Mouse (Mus musculus) c-Kit-positive CD71-negative TER-119-negative erythroid progenitor cells, embryonic 14.5 days (primary cell): Measurements from ENCODE around the gene Dcaf4.

Source experiments
- DNase-seq: peaks from one replicate; pipeline ENCODE4 v3.0.0-alpha.2; 2013; ENCODE audit warnings: low read depth

Dcaf4 gene

GRCm38 (mm10) chr12:83544791-83545190 is 24.5 kb downstream of the Dcaf4 start:
- no peak for DNase-seq

- DNase-seq: no peak
Measured at GRCm38 (mm10) chr12:83551305-83551704, 31.0 kb downstream of the Dcaf4 start.

DNA sequence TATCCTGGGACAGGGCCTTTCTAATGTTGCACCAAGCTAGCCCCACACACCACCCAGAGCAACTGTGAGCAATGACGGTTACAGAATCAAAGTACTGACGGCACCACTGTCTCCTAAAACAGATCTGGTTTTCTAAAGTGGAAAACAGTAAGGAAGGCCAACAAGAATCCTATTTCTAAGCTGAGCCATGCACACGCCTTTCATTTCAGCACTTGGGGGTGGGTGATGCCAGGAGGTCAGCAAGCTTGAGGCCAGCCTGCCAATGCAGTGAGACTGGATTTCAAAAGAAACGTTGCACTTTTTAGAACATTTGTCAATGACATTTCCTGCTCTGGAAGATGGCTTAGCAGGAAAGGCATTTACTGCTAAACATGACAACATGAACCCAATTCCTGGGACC is 33.5 kb downstream of the Dcaf4 start:
- DNase-seq: no peak

DNA sequence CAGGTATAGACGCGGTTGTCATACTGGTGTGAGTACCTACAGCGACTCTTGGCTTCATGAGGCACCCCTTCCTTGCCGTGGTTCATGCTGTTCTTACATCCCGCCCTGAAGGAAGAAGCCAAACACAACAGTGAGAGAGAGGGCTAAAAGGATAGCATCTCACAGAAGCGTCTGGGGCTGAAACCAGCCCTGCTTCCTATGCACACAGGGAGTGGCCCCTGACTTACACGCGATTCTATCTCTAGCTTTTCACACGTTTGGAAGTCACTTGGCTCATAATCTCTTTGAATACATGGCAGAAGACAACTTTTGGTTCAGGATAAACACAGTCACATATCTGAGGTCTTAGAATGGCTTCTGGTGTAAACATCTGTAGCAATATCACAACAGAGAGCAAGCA is 35.3 kb downstream of the Dcaf4 start:
- no peak for DNase-seq

DNA sequence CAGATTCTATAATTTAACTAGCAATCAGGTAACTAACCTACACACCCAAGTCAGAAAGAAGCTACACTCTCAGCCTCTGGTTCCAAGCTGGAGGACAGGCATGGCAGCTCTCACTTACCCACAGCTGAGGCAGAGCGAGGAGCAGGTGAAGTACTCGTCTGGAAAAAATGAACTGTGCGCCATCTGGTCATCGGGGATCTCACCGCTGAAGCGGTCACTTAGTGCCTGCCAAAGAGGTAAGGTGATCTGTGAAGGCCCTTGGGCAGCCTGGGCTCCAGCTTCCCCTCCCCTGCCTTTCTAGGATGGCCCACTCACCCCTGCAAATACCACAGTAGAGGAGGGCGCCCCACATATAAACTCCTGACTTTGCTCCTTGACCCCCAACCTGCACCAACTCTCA is 38.2 kb downstream of the Dcaf4 start:
- DNase-seq: no peak

DNA sequence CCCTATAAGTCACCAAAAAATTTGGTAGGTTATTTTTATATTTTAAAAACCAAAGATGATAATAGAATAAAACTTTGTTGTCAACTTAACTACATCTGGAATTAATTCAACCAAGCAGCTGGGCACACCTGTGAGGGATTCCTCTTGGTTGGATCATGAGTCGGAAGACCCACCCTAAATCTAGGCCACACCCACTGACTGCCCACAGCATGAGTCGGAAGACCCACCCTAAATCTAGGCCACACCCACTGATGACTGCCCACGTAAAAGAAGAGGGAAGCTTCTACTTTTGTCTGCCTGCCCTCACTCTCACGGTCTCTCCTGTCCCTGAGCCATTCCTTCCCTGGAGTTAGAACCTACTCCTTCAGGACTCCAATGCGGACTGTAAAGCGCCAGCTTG is 39.9 kb downstream of the Dcaf4 start:
- DNase-seq: peak; percentile 28

DNA sequence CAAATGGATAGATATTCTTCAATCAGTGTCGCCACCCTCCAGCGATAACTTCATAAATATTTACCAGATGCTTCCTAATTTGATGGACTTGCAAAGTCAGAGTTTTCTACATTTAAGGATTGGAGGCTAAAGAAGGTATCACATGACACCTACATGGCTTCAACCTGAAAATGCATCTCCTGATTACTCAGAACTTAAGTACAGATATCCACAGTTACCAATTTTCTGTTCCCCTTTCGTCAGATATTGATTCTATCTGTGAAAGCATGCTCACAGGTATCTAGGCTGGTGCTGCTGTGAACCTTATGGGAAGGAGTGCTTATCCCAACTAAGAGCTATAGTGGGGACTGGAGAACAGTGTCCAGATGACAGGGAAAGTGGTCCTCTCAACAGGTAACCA is 42.3 kb downstream of the Dcaf4 start:
- DNase-seq: no peak

DNA sequence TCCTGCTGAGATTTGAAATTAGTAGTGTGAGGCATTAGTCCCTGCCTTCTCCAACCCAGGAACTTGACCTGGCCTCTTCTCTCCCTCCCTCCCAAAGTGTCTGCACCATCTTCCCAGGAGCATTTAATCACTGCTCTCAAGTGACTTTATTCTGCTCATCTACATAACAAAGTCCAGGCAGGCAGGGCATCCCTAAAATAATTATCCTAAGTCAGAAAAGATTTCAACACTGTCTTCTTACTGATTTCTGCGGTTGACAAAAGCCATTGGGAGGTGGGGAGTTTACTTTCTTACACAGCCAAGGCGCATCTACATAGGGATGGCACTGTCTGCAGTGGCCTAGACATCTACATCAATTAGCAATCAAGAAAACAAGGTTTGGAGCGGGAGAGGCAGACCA is 49.6 kb downstream of the Dcaf4 start:
- no peak for DNase-seq

DNA sequence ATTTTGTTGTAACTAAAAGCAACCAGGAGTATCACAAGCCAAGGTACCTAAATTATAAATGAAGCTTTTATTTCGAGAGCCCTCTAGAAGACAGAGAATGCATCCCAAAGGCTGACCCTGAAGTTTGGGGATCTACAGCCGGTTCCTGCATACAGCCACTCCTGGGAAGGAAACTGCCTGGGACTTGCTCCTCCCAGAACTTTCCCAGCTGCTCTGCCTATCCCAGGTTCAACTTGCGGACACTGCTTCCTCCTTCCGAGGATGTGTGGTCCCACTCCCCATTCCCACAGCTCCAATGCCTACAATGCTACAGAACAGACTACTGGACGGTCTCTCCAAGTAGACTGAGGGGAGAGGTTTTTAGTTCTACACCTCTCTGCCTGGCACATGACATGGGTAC is 52.5 kb downstream of the Dcaf4 start:
- DNase-seq: no peak

DNA sequence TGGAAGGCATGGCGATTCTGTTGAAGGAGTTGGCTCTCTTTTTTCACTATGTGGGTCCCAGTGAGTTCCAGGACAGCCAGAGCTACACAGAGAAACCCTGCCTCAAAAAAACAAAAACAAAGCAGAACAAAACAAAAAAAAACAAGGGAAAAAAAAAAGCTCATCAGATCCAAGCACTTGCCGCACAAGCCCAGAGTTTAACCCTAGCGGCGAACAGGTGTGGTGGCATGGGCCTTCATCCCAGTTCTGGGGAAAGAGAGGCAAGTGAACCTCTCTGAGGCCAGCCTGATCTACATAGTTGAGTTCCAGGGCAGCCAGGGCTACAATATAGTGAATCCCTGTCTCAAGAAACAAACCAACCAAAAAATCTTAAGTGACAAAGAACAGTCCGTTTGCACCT is 57.2 kb downstream of the Dcaf4 start:
- DNase-seq: no peak

- DNase-seq: no peak
Measured at GRCm38 (mm10) chr12:83578356-83578755, 58.1 kb downstream of the Dcaf4 start.

GRCm38 (mm10) chr12:83578896-83579569 is 58.8 kb downstream of the Dcaf4 start:
- no peak for DNase-seq

DNA sequence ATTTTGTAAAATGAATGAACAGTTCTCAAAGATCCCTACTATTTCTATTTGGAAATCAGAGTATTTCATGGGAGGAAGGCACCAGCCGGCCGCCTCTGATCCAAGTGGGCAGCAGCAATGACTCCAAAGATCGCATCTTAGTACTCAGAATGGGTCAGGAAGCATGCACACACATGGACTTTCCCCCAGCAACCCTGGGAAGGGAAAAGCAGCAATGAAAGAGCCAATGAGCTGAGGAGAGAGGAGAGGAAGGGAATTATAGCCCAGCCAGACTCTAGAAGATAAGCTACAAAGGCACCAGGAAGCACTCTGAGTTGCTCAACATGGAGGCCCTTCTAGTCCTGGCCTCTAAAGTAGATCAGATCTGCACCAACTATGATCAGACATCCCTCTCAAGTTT is 60.0 kb downstream of the Dcaf4 start:
- DNase-seq: no peak

- DNase-seq: no peak
Measured at GRCm38 (mm10) chr12:83582106-83582505, 61.8 kb downstream of the Dcaf4 start.

- no peak for DNase-seq
Measured at GRCm38 (mm10) chr12:83582747-83583146, 62.5 kb downstream of the Dcaf4 start.

GRCm38 (mm10) chr12:83586628-83587027 is 66.4 kb downstream of the Dcaf4 start:
- DNase-seq: no peak
